Comparison of ENCODE assay signal across 8 mouse cellular contexts in genomic region chr13:21940811-21941321, GRCm38 (mm10). TPM values are rescaled to one million over a fixed set of nuclear protein-coding genes. Genes with fewer than 3 reads are reported as not detected.
DNase-seq lines count a peak whose midpoint lies in the region; ATAC-seq and TF ChIP-seq lines count a peak whose summit lies in the region.

No protein-coding gene starts in this region.

- DNase-seq in 3134 (ENCODE audit: extremely low read depth, insufficient read length, low spot score), result peak; percentile 69
- peak; percentile 89 for DNase-seq in adrenal gland, postnatal 10 days
- DNase-seq in spleen, adult 2 months (ENCODE audit: low read depth in 1 of 2, low spot score in 2 of 2), result peak; percentile 56 to 71

- peak overlapping the region; percentile 42 for H3K27ac ChIP-seq in embryonic fibroblast, embryonic 13.5 days (ENCODE audit: insufficient read depth, low read length)
- H3K27ac ChIP-seq in heart, embryonic 11.5 days (ENCODE audit: low read depth, low read length), result peak overlapping the region; percentile 57; the same call in 1 of the 2 replicates
- H3K27ac ChIP-seq in kidney, embryonic 15.5 days, result peak overlapping the region; percentile 79
- H3K27ac ChIP-seq in limb, embryonic 15.5 days, result peak overlapping the region; percentile 72
- H3K27ac ChIP-seq in midbrain, embryonic 16.5 days (ENCODE audit: low read length), result peak overlapping the region; percentile 55; the same call in 1 of the 2 replicates
- H3K27ac ChIP-seq in spleen, adult 2 months (ENCODE audit: insufficient read depth, low read length), result no peak overlapping the region

- H3K4me1 ChIP-seq in embryonic fibroblast, embryonic 13.5 days (ENCODE audit: control insufficient read depth, insufficient read depth, low read length), result no peaks in the 10 kb centered on the region; the same call in 1 of the 2 replicates
- no peaks in the 10 kb centered on the region for H3K4me1 ChIP-seq in heart, embryonic 11.5 days (ENCODE audit: control insufficient read depth, insufficient read depth, low read length)
- H3K4me1 ChIP-seq in kidney, embryonic 15.5 days, result peaks cover 8% of the 10 kb centered on the region; the same call in 1 of the 2 replicates
- peaks cover 3% of the 10 kb centered on the region; the same call in 1 of the 2 replicates for H3K4me1 ChIP-seq in limb, embryonic 15.5 days
- H3K4me1 ChIP-seq in midbrain, embryonic 16.5 days (ENCODE audit: control insufficient read depth, insufficient read depth, low read length), result peaks cover 2% of the 10 kb centered on the region; the same call in 1 of the 2 replicates
- peaks cover 3% of the 10 kb centered on the region; the same call in 1 of the 2 replicates for H3K4me1 ChIP-seq in spleen, adult 2 months (ENCODE audit: control insufficient read depth, insufficient read depth, insufficient read length)

- H3K4me3 ChIP-seq in embryonic fibroblast, embryonic 13.5 days (ENCODE audit: insufficient read depth, low read length), result peak overlapping the region; percentile 71
- H3K4me3 ChIP-seq in heart, embryonic 11.5 days (ENCODE audit: low read depth, low read length), result peak overlapping the region; percentile 55
- peak overlapping the region; percentile 61 for H3K4me3 ChIP-seq in kidney, embryonic 15.5 days (replicated peaks)
- H3K4me3 ChIP-seq in limb, embryonic 15.5 days, result peak overlapping the region; percentile 46
- peak overlapping the region; percentile 53 for H3K4me3 ChIP-seq in midbrain, embryonic 16.5 days (ENCODE audit: low read depth, low read length)
- peak overlapping the region; percentile 67 for H3K4me3 ChIP-seq in spleen, adult 2 months (ENCODE audit: extremely low read depth, insufficient read depth, insufficient read length)

- no peaks in the 10 kb centered on the region for H3K36me3 ChIP-seq in heart, embryonic 11.5 days (ENCODE audit: control insufficient read depth, insufficient read depth, low read length)
- no peaks in the 10 kb centered on the region for H3K36me3 ChIP-seq in kidney, embryonic 15.5 days
- H3K36me3 ChIP-seq in limb, embryonic 15.5 days, result no peaks in the 10 kb centered on the region
- H3K36me3 ChIP-seq in midbrain, embryonic 16.5 days (ENCODE audit: control insufficient read depth, insufficient read depth, low read length), result no peaks in the 10 kb centered on the region
- no peaks in the 10 kb centered on the region for H3K36me3 ChIP-seq in spleen, adult 2 months (ENCODE audit: control insufficient read depth, insufficient read depth, low read length)

- peak overlapping the region; percentile 69 for H3K9ac ChIP-seq in heart, embryonic 11.5 days (ENCODE audit: low read depth, low read length)
- peak overlapping the region; percentile 37 for H3K9ac ChIP-seq in kidney, embryonic 15.5 days
- peak overlapping the region; percentile 17; the same call in 1 of the 2 replicates for H3K9ac ChIP-seq in limb, embryonic 15.5 days
- H3K9ac ChIP-seq in midbrain, embryonic 16.5 days (ENCODE audit: low read depth, low read length), result peak overlapping the region; percentile 52

- no peak for TF ChIP-seq CTCF in embryonic fibroblast, embryonic 13.5 days (IDR thresholded peaks at IDR 0.05; ENCODE audit: borderline replicate concordance, insufficient read depth, low read length)
- no peak for TF ChIP-seq CTCF in spleen, adult 2 months (IDR thresholded peaks at IDR 0.05; ENCODE audit: extremely low read depth, insufficient read depth, insufficient read length, insufficient replicate concordance)

- ATAC-seq in heart, embryonic 11.5 days (replicated peaks; ENCODE audit: insufficient number of reproducible peaks, low FRiP score, low TSS enrichment), result peak; percentile 47; the same call in 1 of the 2 replicates
- 0 out of 2 replicates have a peak, but pooled peaks have one; percentile 13 for ATAC-seq in kidney, embryonic 15.5 days (replicated peaks; ENCODE audit: low FRiP score)
- peak; percentile 58; the same call in 1 of the 2 replicates for ATAC-seq in limb, embryonic 15.5 days (ENCODE audit: insufficient number of reproducible peaks, low FRiP score, low TSS enrichment, low read depth)
- ATAC-seq in midbrain, embryonic 16.5 days, result peak; percentile 57

- 0% methylated on average over 16 of the region's 16 CpGs for WGBS in heart, embryonic 11.5 days (ENCODE audit: insufficient replicate concordance)
- under 1% methylated on average over 16 of the region's 16 CpGs for WGBS in kidney, embryonic 15.5 days
- under 1% methylated on average over 16 of the region's 16 CpGs for WGBS in limb, embryonic 15.5 days
- WGBS in midbrain, embryonic 16.5 days, result under 1% methylated on average over 16 of the region's 16 CpGs
- WGBS in spleen, adult 2 months, result 1% methylated on average over 16 of the region's 16 CpGs

- peak overlapping the region; percentile 74 for H3K4me2 ChIP-seq in heart, embryonic 11.5 days
- H3K4me2 ChIP-seq in kidney, embryonic 15.5 days, result peak overlapping the region; percentile 62
- peak overlapping the region; percentile 51 for H3K4me2 ChIP-seq in limb, embryonic 15.5 days
- H3K4me2 ChIP-seq in midbrain, embryonic 16.5 days (ENCODE audit: low read length), result peak overlapping the region; percentile 59

- H3K9me3 ChIP-seq in heart, embryonic 11.5 days (replicated peaks; ENCODE audit: control insufficient read depth, low read length), result no peaks in the 10 kb centered on the region
- no peaks in the 10 kb centered on the region for H3K9me3 ChIP-seq in kidney, embryonic 15.5 days (replicated peaks)
- H3K9me3 ChIP-seq in limb, embryonic 15.5 days, result no peaks in the 10 kb centered on the region
- H3K9me3 ChIP-seq in midbrain, embryonic 16.5 days (replicated peaks; ENCODE audit: control insufficient read depth, low read length, poor library complexity, severe bottlenecking), result no peaks in the 10 kb centered on the region

- H3K27me3 ChIP-seq in heart, embryonic 11.5 days (ENCODE audit: control insufficient read depth, insufficient read depth, low read length), result no peaks in the 10 kb centered on the region
- H3K27me3 ChIP-seq in kidney, embryonic 15.5 days, result no peaks in the 10 kb centered on the region
- no peaks in the 10 kb centered on the region for H3K27me3 ChIP-seq in limb, embryonic 15.5 days
- H3K27me3 ChIP-seq in midbrain, embryonic 16.5 days (ENCODE audit: control insufficient read depth, insufficient read depth, low read depth, low read length), result no peaks in the 10 kb centered on the region; the same call in 1 of the 2 replicates
- no peaks in the 10 kb centered on the region; the same call in 1 of the 2 replicates for H3K27me3 ChIP-seq in spleen, adult 2 months (ENCODE audit: control insufficient read depth, insufficient read depth, low read length)

- TF ChIP-seq POLR2A in embryonic fibroblast, embryonic 13.5 days (IDR thresholded peaks at IDR 0.05; ENCODE audit: low read depth, low read length), result no peak
- no peak for TF ChIP-seq POLR2A in spleen, adult 2 months (IDR thresholded peaks at IDR 0.05; ENCODE audit: low read depth, low read length)

RNA-seq across cellular contexts. Expression of gene Zfp184, which starts 4.0 kb away (rescaled TPM):
- 1 to 10 TPM; 2.0 to 2.4 TPM for total RNA-seq in adrenal gland, postnatal 10 days (2021)
- polyA plus RNA-seq in embryonic fibroblast, embryonic 13.5 days (2011; ENCODE audit: insufficient read length, low read depth, missing spikeins), result 2.9 and 5.0 TPM in 2 replicates
- polyA plus RNA-seq in heart, embryonic 11.5 days (2014; fragmentation: Nextera tagmentation; extraction: Ambion mirVana), result 6.7 and 7.6 TPM in 2 replicates
- 12.1 and 12.5 TPM in 2 replicates for polyA plus RNA-seq in kidney, embryonic 15.5 days (2015; fragmentation: Nextera tagmentation; extraction: Ambion mirVana)
- polyA plus RNA-seq in limb, embryonic 15.5 days (2015; fragmentation: Nextera tagmentation; extraction: Ambion mirVana), result 7.8 and 8.8 TPM in 2 replicates
- polyA plus RNA-seq in midbrain, embryonic 16.5 days (2015; fragmentation: Nextera tagmentation; extraction: Ambion mirVana), result 12.0 and 13.7 TPM in 2 replicates
- polyA plus RNA-seq in spleen, adult 2 months (2012; rRNA removed), result 0.05 and 0.11 TPM in 2 replicates

RNA-seq across cellular contexts. Expression of gene Pom121l2, which starts 40.1 kb away (rescaled TPM):
- not detected for total RNA-seq in adrenal gland, postnatal 10 days (2021)
- 0.23 and 0.32 TPM in 2 replicates for polyA plus RNA-seq in embryonic fibroblast, embryonic 13.5 days (2011; ENCODE audit: insufficient read length, low read depth, missing spikeins)
- not detected in 2 replicates for polyA plus RNA-seq in heart, embryonic 11.5 days (2014; fragmentation: Nextera tagmentation; extraction: Ambion mirVana)
- polyA plus RNA-seq in kidney, embryonic 15.5 days (2015; fragmentation: Nextera tagmentation; extraction: Ambion mirVana), result 0.08 and 0.17 TPM in 2 replicates
- 0.15 and 0.20 TPM in 2 replicates for polyA plus RNA-seq in limb, embryonic 15.5 days (2015; fragmentation: Nextera tagmentation; extraction: Ambion mirVana)
- polyA plus RNA-seq in midbrain, embryonic 16.5 days (2015; fragmentation: Nextera tagmentation; extraction: Ambion mirVana), result not detected in 2 replicates
- not detected in 2 replicates for polyA plus RNA-seq in spleen, adult 2 months (2012; rRNA removed)

Comparison
In these comparisons a context has a peak if more than half of its experiments do, and no peak if none do; other contexts are left out.
1. H3K9ac ChIP-seq: peak in every context shown above with its lines; median percentile 69 in heart, embryonic 11.5 days; 52 in midbrain, embryonic 16.5 days; 37 in kidney, embryonic 15.5 days; 17 in limb, embryonic 15.5 days.